Mouse (Mus musculus) left cerebral cortex, adult 9 months (tissue): ENCODE measurements at regions not wholly inside any gene's neighbourhood (a gene's known extent, or its start where the extent isn't known, plus 50 kb on each side); places are given as distances from the start of the nearest gene placed in this dataset.

Experiments
- DNase-seq, 2 experiments: peaks; one replicate each; pipeline ENCODE4 v3.0.0; 2022; ENCODE audit warnings: low spot score in 2 of 2

DNA sequence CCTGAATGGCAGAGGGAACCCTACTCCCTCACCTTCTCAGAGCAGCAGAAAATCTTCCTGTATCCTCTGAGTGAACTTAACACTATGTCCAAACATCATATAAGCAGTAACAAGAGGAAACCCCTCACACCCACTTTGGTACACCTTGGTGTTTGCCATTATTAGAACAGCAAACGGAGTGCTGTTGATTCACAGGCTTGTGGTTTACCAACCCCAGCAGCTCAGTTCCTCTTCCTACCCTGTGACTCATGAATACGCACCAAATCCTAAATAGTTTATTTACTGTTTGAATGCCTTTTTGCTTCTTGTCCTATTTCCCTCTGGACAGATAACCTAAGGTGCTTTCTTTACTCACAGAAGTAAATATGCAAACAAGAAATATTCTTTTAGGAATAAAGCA is 233.3 kb downstream of the Foxa2 start:
- no peak for DNase-seq

GRCm38 (mm10) chr2:147808036-147808675 is 238.6 kb downstream of the Foxa2 start:
- DNase-seq = peak in 1 of 2 experiments; percentile 57

GRCm38 (mm10) chr2:147803102-147803501 is 243.7 kb downstream of the Foxa2 start:
- peak in 1 of 2 experiments; percentile 15 for DNase-seq

DNA sequence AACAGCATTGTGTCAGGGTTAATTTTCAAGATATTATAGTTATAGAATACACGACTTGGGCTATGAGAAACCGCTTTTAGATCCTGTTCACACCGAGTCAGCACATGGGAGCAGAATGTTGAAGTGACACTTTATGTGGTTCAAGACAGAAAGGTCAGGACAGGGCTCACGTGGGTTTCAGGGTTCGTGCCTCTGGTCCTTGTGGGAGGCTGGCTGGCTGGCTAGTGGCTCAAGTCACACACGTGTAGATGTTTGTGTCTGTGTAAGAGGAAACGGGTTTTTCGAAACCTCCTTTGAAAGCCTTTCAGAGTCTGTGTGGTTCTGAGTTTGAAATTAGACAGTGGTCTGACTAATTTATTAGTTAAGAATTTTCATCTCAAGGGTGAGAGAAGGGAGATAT is 255.3 kb downstream of the Foxa2 start:
- no peak for DNase-seq

DNA sequence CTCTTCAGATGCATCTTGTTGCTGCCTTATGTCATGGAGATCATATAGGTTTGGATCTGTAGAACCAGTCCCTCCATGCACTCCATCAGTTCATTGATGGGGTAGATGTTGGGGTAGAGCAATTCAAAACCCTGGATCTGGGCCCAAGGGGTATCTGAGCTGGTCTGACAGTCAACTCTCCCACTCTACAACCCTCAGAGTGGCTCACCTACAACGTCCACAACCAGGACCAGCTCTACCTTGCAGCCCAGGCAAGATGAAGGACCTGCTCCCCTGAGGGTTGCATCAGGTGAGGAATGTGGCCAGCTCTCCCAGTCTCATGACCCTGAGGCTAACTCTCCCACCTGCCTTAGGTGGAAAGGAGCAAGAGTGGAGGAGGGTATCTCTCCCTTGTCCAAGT is 256.9 kb downstream of the Foxa2 start:
- no peak for DNase-seq

DNA sequence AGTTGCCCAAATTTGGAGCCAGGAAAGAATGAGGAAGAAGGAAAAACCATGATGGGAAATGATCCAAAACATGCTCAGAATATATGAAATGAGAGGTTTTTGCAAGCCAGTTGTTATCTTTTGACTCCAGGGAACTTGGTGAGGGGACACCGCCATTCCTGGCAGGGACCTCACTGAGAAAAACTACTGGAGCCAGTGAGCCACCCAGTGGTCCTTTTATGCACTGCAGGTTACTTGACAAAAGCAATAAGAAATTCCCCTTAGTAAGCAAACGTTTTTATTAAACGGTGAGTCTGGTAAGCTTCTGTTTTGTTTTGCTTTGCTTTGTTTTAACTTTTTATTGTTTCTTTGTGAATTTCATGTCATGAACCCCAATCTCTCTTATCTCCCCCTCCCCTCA is 257.5 kb downstream of the Foxa2 start:
- DNase-seq = peak; percentile 2 to 68

GRCm38 (mm10) chr2:147788001-147788400 is 258.8 kb downstream of the Foxa2 start:
- no peak for DNase-seq

DNA sequence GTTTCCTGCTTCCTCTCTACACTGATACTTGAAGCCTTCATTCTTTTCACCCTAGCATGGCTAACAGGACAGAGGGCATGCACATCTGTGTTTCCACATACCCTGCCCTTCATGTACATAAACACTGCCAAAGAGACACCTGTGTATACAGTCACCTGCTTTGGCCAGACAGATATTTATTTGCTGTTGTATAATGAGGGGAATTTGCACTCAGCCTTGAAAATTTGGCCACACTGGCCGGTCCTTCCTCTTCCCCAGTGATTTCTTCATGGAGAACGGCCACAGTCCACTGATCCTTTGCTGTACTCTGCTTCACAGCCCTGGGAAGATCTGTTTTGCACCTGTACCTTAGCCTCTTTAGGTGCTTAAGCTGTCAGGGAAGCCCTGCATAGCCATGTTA is 264.3 kb downstream of the Foxa2 start:
- no peak for DNase-seq

- no peak for DNase-seq
Measured at GRCm38 (mm10) chr2:147776316-147776715, 270.5 kb downstream of the Foxa2 start.

- DNase-seq = no peak
Measured at GRCm38 (mm10) chr2:147772579-147772978, 274.2 kb downstream of the Foxa2 start.

- DNase-seq = no peak
Measured at GRCm38 (mm10) chr2:147753089-147753488, 293.7 kb downstream of the Foxa2 start.

DNA sequence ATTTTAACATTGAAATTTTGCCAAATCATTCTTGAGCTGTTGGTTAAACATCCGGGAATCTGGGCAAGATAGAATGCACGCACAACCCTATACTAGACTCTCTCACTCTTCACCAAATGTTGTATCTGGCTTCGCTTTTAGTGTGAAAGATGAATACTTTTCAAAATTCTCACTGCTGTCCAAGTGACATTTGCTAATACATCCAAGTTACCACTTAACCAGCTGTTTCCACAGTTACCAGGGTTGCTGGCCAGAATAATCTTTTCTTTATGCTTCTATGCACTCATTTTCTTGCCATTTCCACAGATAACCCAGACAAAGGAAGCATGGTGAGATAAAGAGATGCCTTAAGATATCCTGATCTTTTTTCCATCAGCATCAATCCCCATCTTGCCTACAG is 294.9 kb downstream of the Foxa2 start:
- no peak for DNase-seq

DNA sequence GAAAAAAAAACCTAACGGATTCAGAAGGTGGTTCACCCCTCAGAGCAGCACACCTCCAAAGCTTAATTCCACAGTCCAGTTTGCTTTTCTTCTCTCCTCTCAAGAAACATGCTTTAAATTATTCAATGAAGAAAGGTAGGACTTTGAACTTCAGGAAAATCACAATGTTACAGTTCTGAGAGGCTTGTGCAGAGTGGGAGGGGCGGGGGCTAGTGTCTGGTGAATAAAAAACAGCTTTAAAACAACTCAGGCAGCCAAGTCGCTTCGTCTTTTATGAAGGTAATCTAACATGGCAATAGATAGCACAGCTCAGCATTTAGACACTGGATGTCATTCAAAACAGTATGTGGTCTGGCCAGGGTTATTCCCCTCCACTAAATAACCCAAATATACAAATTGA is 298.8 kb downstream of the Foxa2 start:
- DNase-seq = no peak

DNA sequence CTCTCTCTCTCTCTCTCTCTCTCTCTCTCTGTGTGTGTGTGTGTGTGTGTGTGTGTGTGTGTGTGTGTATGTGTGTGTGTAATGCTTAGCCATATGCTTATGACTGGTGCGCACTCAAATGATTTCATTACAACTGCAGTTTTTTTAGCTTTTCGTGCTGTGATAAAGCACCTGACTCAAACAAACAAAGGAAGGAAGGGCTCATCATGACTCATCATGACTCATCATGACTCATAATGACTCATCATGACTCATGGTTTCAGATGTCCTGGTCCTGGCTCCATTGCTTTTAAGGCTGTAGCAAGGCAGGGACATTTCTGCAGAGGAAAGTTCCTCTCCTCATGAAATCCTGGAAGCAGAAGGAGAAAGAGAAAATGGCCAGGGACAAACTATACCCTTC is 302.9 kb downstream of the Foxa2 start:
- DNase-seq = no peak

- peak in 1 of 2 experiments; percentile 57 for DNase-seq
Measured at GRCm38 (mm10) chr2:147738307-147738872, 308.4 kb downstream of the Foxa2 start.

DNA sequence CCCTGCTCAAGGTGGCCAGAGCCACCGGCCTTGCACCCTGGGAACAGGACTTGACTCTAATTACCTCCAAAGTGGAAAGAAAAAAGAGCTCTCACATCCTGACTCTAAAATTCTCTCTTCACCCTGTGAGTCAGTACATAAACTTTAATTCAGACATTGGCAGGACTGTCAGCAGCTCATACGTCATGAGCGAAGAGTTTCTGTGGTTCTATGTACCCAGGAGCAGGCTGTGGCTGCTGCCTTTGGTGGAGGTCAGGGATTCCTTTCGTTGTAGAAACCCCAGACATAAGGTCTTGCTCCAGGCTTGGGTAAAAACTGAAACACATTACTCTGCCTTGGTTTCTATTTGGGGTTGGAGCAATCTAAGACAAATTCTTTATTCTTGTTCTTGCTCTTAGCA is 319.4 kb downstream of the Foxa2 start:
- no peak for DNase-seq

- no peak for DNase-seq
Measured at GRCm38 (mm10) chr2:147718936-147719335, 327.8 kb downstream of the Foxa2 start.

DNA sequence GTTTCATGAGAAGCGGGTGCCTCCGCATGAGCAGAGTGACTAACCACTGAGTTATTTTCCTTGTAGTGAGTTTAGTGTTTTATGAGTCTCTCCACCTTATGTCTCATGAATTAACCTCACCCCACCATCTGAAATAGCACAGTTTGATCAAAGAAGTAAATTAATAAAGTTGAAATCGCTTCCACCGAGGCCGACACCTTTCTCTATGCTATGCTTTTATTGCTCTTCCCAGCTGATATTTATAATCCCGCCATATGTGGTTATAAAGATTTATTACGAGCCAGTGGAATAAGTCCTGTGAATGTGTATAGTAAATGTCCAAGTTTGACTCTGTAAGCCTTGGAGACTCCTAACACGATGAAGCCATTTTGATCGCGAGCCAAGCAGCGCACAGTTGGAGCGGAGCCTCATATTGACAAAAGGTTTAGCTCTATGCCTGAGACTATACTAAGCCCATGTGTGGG is 329.3 kb downstream of the Foxa2 start:
- no peak for DNase-seq

- no peak for DNase-seq
Measured at GRCm38 (mm10) chr2:147715791-147716190, 331.0 kb downstream of the Foxa2 start.

DNA sequence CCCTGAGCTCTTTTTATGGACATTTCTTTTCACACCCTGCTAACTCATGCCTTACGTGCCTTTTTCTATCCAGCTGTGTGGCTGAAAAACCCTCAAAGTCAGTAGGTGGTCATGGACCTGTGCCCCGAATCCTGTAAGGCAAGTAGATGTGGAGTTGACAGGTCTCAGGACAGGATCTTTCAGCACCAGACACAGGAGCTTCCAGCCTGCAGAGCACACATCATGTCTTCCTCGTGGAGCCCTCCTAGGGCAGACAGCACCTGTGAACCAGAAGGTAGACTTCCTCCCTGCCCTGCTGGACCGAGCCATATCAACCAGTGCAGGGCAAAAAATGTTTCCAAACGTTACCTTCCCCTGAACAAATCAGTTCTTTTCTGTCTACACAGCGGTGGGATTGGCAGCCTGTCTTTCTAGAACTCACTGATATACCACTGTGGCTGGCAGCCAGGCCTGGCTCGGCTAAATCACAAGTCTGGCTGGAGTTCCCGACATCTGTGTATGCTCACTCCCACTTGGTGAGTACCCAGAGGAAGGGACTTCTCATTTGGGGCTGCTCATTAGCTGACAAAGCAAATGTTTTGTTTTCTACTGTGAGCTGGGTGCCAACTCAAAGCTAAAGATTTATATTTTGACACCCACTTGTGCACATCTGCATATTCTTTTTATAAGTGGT is 336.0 kb downstream of the Foxa2 start:
- DNase-seq = no peak

GRCm38 (mm10) chr2:147709799-147710198 is 337.0 kb downstream of the Foxa2 start:
- no peak for DNase-seq

DNA sequence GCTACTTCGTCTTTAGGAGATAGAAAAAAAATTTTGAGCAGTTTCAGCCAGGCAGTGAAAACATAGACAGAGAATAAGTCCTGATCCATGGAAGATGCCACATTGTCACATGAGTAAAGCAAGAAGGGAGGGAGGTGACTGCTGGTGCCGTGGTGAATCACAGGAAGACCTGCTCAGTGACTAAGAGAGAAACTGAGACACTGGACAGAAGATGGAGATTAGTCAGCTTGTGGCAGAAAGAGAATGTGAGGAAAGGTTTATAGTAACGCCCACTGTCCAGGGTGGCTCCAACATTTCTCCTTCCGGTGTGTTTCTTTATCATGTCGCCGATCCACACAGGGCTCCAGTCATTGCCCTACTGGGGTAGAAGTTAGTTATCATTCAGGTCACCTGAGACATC is 339.6 kb downstream of the Foxa2 start:
- no peak for DNase-seq

DNA sequence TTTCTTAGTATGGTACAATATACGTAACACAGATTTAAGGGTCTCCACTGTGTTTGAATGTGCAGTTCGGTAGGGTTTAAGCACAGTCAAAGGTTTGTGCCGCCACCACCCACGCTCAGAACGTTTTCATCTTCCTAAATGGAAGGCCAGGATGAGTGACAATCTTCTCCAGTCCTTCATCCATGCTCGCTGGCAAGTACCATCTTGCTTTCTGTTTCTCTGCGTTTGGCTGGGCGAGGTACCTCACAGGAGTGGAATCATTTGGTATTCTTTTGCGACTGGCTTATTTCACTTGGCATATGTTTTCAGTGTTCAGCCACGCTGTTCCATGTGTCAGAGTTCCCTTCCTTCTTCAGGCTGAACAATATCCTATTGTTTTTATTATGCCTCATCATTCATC is 342.3 kb downstream of the Pax1 start:
- DNase-seq = no peak
